Mouse (Mus musculus) lung, postnatal 0 days (tissue): Measurements from ENCODE around the gene 4930432M17Rik.

Experiments
- CTCF ChIP-seq: IDR thresholded peaks from 2 replicates; pipeline ENCODE4 v1.5.1; 2016; ENCODE audit warnings: antibody characterized with exemption, mild to moderate bottlenecking
- EP300 ChIP-seq: IDR thresholded peaks from 2 replicates; pipeline ENCODE4 v1.6.1; 2016; ENCODE audit warnings: antibody characterized with exemption, mild to moderate bottlenecking, control low read depth

DNA sequence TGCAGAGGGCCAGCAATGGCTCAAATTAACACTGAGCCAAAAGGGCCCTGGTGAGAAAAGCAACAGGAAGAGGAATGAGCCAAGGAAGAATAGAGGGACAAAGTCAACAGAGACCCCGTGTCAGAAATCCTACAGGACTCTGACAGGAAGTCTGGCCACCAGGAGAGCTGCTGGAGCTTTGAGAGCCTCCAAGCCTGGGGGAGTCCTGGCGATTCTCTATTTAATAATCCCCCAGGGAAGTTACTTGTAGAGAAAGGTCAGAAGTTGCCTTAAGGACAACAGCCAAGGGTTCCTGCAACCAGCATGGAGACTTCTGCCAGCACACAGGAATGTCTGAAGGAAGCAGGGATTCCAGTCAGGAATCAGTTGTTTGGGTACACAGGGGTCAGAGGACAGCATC is 30.0 kb upstream of the 4930432M17Rik start:
- no peak for TF ChIP-seq CTCF
- no peak for TF ChIP-seq EP300
